Mouse (Mus musculus) retina, adult 2 months (tissue): ENCODE measurements around the gene Nup205.
A peak's percentile ranks its signal among the peaks of the same experiment; 100 is the strongest.
"Not testable (repeated sequence)": the region's sequence is repeated elsewhere in the genome, so short reads cannot be mapped to it uniquely, and the experiment has no call there.

ENCODE experiments used
- DNase-seq: peaks from one replicate; pipeline ENCODE4 v3.0.0-alpha.2; 2012; ENCODE audit warnings: low read depth, low spot score

Gene Nup205

GRCm38 (mm10) chr6:35176979-35177649 lies at the start of gene Nup205:
TSS of gene Nup205 (plus strand) at chr6:35177421.
- DNase-seq = peak; percentile 66

- no peak for DNase-seq
These were observed 44.4 kb upstream of the Nup205 start for GRCm38 (mm10) chr6:35132806-35133205.

GRCm38 (mm10) chr6:35133246-35133578 lies 44.0 kb upstream of the Nup205 start:
- DNase-seq = no peak

- DNase-seq = peak; percentile 93
These were observed 43.4 kb upstream of the Nup205 start, which contains the start of gene Cnot4 for GRCm38 (mm10) chr6:35133579-35134488. TSS of gene Cnot4 (minus strand) at chr6:35133724.

- DNase-seq = no peak
These were observed 42.4 kb upstream of the Nup205 start for GRCm38 (mm10) chr6:35134844-35135243.

GRCm38 (mm10) chr6:35140351-35140750 lies 36.9 kb upstream of the Nup205 start:
- DNase-seq = no peak

- DNase-seq = no peak
These were observed 31.7 kb upstream of the Nup205 start for GRCm38 (mm10) chr6:35145569-35145968.

GRCm38 (mm10) chr6:35147726-35148422 lies 29.3 kb upstream of the Nup205 start:
- DNase-seq = no peak

GRCm38 (mm10) chr6:35154540-35154939 lies 22.7 kb upstream of the Nup205 start:
- DNase-seq = no peak

- no peak for DNase-seq
These were observed 8.0 kb upstream of the Nup205 start for GRCm38 (mm10) chr6:35169250-35169649.

GRCm38 (mm10) chr6:35172028-35172427 lies 5.2 kb upstream of the Nup205 start:
- not testable (repeated sequence) for DNase-seq

- DNase-seq = no peak
These were observed 4.0 kb upstream of the Nup205 start for GRCm38 (mm10) chr6:35173181-35173580.

- DNase-seq = no peak
These were observed 540 bp downstream of the Nup205 start for GRCm38 (mm10) chr6:35177650-35178272.

GRCm38 (mm10) chr6:35179299-35179698 lies 2.1 kb downstream of the Nup205 start:
- not testable (repeated sequence) for DNase-seq

GRCm38 (mm10) chr6:35184781-35185180 lies 7.6 kb downstream of the Nup205 start:
- no peak for DNase-seq

GRCm38 (mm10) chr6:35191198-35191597 lies 14.0 kb downstream of the Nup205 start:
- DNase-seq = no peak

- DNase-seq = no peak
These were observed 48.5 kb downstream of the Nup205 start for GRCm38 (mm10) chr6:35225696-35226095.

GRCm38 (mm10) chr6:35229415-35229814 lies 52.2 kb downstream of the Nup205 start:
- no peak for DNase-seq

- no peak for DNase-seq
These were observed 59.0 kb downstream of the Nup205 start for GRCm38 (mm10) chr6:35236108-35236785.

GRCm38 (mm10) chr6:35243252-35243651 lies 66.0 kb downstream of the Nup205 start:
- DNase-seq = no peak

- no peak for DNase-seq
These were observed 66.8 kb downstream of the Nup205 start for GRCm38 (mm10) chr6:35243989-35244388.
